Mouse (Mus musculus) forebrain, embryonic 15.5 days (tissue): Measurements from ENCODE around the gene Zfp598. TPM values are rescaled to one million over a fixed set of nuclear protein-coding genes. Genes with fewer than 3 reads are reported as not detected.

Experiments
- ATAC-seq: fragments of 200-750 bp; cut with Nextera tagmentation; replicated peaks from 2 replicates; pipeline ENCODE4 v1.8.0; 2017; ENCODE audit warnings: mild to moderate bottlenecking, moderate TSS enrichment, moderate library complexity
- H3K27ac ChIP-seq: fragments of 300-500 bp; sonication (generic); replicated peaks from 2 replicates; pipeline ENCODE4 v1.5.1; 2015; ENCODE audit warnings: mild to moderate bottlenecking, inconsistent platforms
- H3K27me3 ChIP-seq: fragments of 300-500 bp; sonication (generic); 2 replicates; pipeline ENCODE4 v1.6.1; 2015; ENCODE audit warnings: inconsistent platforms
- H3K36me3 ChIP-seq: fragments of 300-500 bp; sonication (generic); 2 replicates; pipeline ENCODE4 v1.6.1; 2015; ENCODE audit warnings: mild to moderate bottlenecking, inconsistent platforms
- H3K4me1 ChIP-seq: fragments of 300-500 bp; sonication (generic); 2 replicates; pipeline ENCODE4 v1.6.1; 2015; ENCODE audit warnings: inconsistent platforms
- H3K4me2 ChIP-seq: fragments of 300-500 bp; sonication (generic); replicated peaks from 2 replicates; pipeline ENCODE4 v1.6.1; 2015; ENCODE audit warnings: mild to moderate bottlenecking, inconsistent platforms
- H3K4me3 ChIP-seq: fragments of 300-500 bp; sonication (generic); 2 replicates; pipeline ENCODE4 v1.5.1; 2015; ENCODE audit warnings: mild to moderate bottlenecking, inconsistent platforms
- H3K9ac ChIP-seq: fragments of 300-500 bp; sonication (generic); replicated peaks from 2 replicates; pipeline ENCODE4 v1.6.1; 2015; ENCODE audit warnings: mild to moderate bottlenecking, inconsistent platforms
- H3K9me3 ChIP-seq: fragments of 300-500 bp; sonication (generic); 2 replicates; pipeline ENCODE4 v1.6.1; 2016; ENCODE audit warnings: inconsistent platforms
- WGBS: fragments of 180-500 bp; shearing (Covaris S2); methylation state at CpG from one replicate; pipeline ENCODE4 v1.1.7; 2015; ENCODE audit warnings: mixed read lengths; 5-methylcytosine and 5-hydroxymethylcytosine counted together
- polyA plus RNA-seq: library from polyadenylated mRNA; unstranded; fragments of >200 nt; fragmentation: Nextera tagmentation; extraction: Ambion mirVana; gene quantifications from 2 replicates; pipeline ENCODE4 v1.2.1, GENCODE M21; 2015

The Zfp598 gene
- polyA plus RNA-seq, 1 experiment from 2014 or later: 19.1 TPM

DNA sequence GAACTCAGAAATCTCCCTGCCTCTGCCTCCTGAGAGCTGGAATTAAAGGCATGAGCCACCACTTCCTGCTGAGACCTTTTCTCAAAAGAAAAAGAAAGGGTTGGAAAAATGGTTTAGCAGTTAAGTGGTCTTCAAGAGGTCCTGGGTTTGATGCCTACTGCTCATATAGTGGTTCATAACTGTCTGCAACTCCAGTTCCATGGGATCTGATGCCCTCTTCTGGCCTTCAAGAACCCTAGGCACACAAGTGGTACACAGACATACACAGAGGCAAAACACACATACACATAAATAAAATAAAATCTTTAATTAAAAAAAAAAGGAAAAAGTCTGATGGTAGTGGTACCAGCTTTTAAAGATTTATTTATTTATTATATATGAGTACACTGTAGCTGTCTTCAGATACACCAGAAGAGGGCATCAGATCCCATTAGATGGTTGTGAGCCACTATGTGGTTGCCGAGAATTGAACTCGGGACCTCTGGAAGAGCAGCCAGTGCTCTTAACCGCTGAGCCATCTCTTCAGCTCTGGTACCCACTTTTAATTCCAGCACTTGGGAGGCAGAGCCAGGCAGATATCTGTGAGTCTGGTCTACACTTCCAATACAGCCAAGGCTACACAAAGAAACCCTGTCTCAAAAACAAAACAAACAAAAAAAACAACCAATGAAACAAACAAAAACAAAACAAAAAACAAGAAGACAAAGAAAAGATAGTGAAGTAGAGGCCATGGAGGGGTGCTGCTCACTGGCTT, 56.3 kb downstream of the Zfp598 start:
- peaks cover 6% of the 10 kb centered on the region; the same call in 1 of the 2 replicates for H3K27me3 ChIP-seq

GRCm38 (mm10) chr17:24727618-24728017, 58.1 kb downstream of the Zfp598 start, which contains the start of gene Rpl3l:
Gene Rpl3l (plus strand): TSS chr17:24727820.
- no peak within 1 kb of the TSS for H3K4me2 ChIP-seq
- ATAC-seq: no peak
- H3K4me1 ChIP-seq: peaks cover 12% of the 10 kb centered on the region
- no peak within 1 kb of the TSS for H3K9ac ChIP-seq
- H3K27ac ChIP-seq: no peak within 1 kb of the TSS
- H3K27me3 ChIP-seq: peaks cover 6% of the 10 kb centered on the region; the same call in 1 of the 2 replicates
- 73% methylated on average over 2 of the region's 2 CpGs for WGBS
- no peak within 1 kb of the TSS for H3K4me3 ChIP-seq
- H3K9me3 ChIP-seq: no peaks in the 10 kb centered on the region
- H3K36me3 ChIP-seq: peaks cover under 1% of the 10 kb centered on the region; the same call in 1 of the 2 replicates

More for the DNA sequence above, 56.3 kb downstream of the Zfp598 start:
- 66% methylated on average over 3 of the region's 3 CpGs for WGBS
- no peak overlapping the region for H3K9ac ChIP-seq
- H3K36me3 ChIP-seq: peaks cover 14% of the 10 kb centered on the region
- H3K4me2 ChIP-seq: no peak overlapping the region
- H3K4me1 ChIP-seq: peaks cover 28% of the 10 kb centered on the region
- ATAC-seq: no peak
- no peaks in the 10 kb centered on the region for H3K9me3 ChIP-seq
- no peak overlapping the region for H3K27ac ChIP-seq
- H3K4me3 ChIP-seq: no peak overlapping the region

DNA sequence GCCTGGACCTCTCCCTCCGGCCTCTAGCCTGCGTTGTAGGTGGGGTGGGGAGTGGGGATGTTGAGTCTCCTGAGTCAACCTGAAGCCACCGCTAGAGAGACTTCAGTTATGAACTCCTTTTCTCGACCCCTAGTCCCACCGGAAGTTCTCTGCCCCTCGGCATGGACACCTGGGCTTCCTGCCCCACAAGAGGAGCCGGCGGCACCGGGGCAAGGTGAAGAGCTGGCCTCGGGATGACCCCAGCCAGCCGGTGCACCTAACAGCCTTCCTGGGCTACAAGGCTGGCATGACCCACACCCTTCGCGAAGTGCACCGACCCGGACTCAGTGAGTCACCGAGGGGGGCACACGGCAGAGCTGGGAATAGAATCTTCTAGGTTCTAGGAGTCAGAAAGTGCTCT, 58.7 kb downstream of the Zfp598 start:
- Histone ChIP-seq H3K4me3 (no peak overlapping the region), H3K36me3 (no peaks in the 10 kb centered on the region), H3K4me1 (peaks cover 6% of the 10 kb centered on the region), H3K4me2 (no peak overlapping the region), H3K9ac (no peak overlapping the region), H3K27me3 (peaks cover 6% of the 10 kb centered on the region; the same call in 1 of the 2 replicates), H3K9me3 (no peaks in the 10 kb centered on the region), H3K27ac (no peak overlapping the region)
- no peak for ATAC-seq
- 79% methylated on average over 17 of the region's 17 CpGs for WGBS

- Histone ChIP-seq H3K9me3 (no peaks in the 10 kb centered on the region), H3K27ac (no peak overlapping the region), H3K36me3 (no peaks in the 10 kb centered on the region), H3K27me3 (peaks cover 6% of the 10 kb centered on the region; the same call in 1 of the 2 replicates), H3K9ac (no peak overlapping the region), H3K4me1 (no peaks in the 10 kb centered on the region), H3K4me3 (no peak overlapping the region), H3K4me2 (no peak overlapping the region)
- 74% methylated on average over 6 of the region's 6 CpGs for WGBS
- ATAC-seq: no peak
These were observed 59.6 kb downstream of the Zfp598 start for GRCm38 (mm10) chr17:24729067-24729466.

GRCm38 (mm10) chr17:24730787-24731186, 61.3 kb downstream of the Zfp598 start:
- H3K9ac ChIP-seq: no peak overlapping the region
- 80% methylated on average over 14 of the region's 14 CpGs for WGBS
- no peak overlapping the region for H3K4me3 ChIP-seq
- H3K4me2 ChIP-seq: no peak overlapping the region
- no peak overlapping the region for H3K27ac ChIP-seq
- H3K27me3 ChIP-seq: peaks cover 6% of the 10 kb centered on the region; the same call in 1 of the 2 replicates
- H3K36me3 ChIP-seq: no peaks in the 10 kb centered on the region
- no peaks in the 10 kb centered on the region for H3K9me3 ChIP-seq
- ATAC-seq: no peak
- H3K4me1 ChIP-seq: peaks cover 2% of the 10 kb centered on the region

Other genes with a start within 250 kb of the Zfp598 start
- 40.7 and 42.8 TPM in 2 replicates for gene Eci1, start 243.0 kb upstream of the Zfp598 start, polyA plus RNA-seq
- 5.7 and 6.6 TPM in 2 replicates for gene Dnase1l2, start 226.6 kb upstream of the Zfp598 start, polyA plus RNA-seq
- 44.0 and 44.9 TPM in 2 replicates for gene E4f1, start 199.4 kb upstream of the Zfp598 start, polyA plus RNA-seq
- gene Pgp, start 199.3 kb upstream of the Zfp598 start, polyA plus RNA-seq: 51.0 and 54.0 TPM in 2 replicates
- gene Bricd5, start 195.8 kb upstream of the Zfp598 start, polyA plus RNA-seq: 0.40 TPM in 1 of 2 replicates, not detected in the other
- gene Mlst8, start 190.6 kb upstream of the Zfp598 start, polyA plus RNA-seq: 35.2 and 36.4 TPM in 2 replicates
- gene Caskin1, start 181.1 kb upstream of the Zfp598 start, polyA plus RNA-seq: 25.6 and 26.4 TPM in 2 replicates
- gene Traf7, start 141.7 kb upstream of the Zfp598 start, polyA plus RNA-seq: 107 and 112 TPM in 2 replicates
- gene Rab26, start 135.5 kb upstream of the Zfp598 start, polyA plus RNA-seq: 5.7 and 6.6 TPM in 2 replicates
- 17.1 and 22.9 TPM in 2 replicates for gene Pkd1, start 119.9 kb upstream of the Zfp598 start, polyA plus RNA-seq
- 68.7 and 75.6 TPM in 2 replicates for gene Tsc2, start 37.1 kb upstream of the Zfp598 start, polyA plus RNA-seq
- gene Nthl1, start 37.0 kb upstream of the Zfp598 start, polyA plus RNA-seq: 12.5 and 12.7 TPM in 2 replicates
- gene Slc9a3r2, start 19.4 kb upstream of the Zfp598 start, polyA plus RNA-seq: 26.7 and 27.6 TPM in 2 replicates
- not detected in 2 replicates for gene Npw, start 11.2 kb upstream of the Zfp598 start, polyA plus RNA-seq
- gene Syngr3, start 20.3 kb downstream of the Zfp598 start, polyA plus RNA-seq: 134 and 145 TPM in 2 replicates
- gene Gfer, start 26.5 kb downstream of the Zfp598 start, polyA plus RNA-seq: 38.7 TPM in 2 replicates
- 1.4 and 2.0 TPM in 2 replicates for gene Noxo1, start 26.5 kb downstream of the Zfp598 start, polyA plus RNA-seq
- 79.5 and 83.9 TPM in 2 replicates for gene Tbl3, start 38.0 kb downstream of the Zfp598 start, polyA plus RNA-seq
- gene Rnf151, start 48.4 kb downstream of the Zfp598 start, polyA plus RNA-seq: not detected in 2 replicates
- gene Rps2, start 48.4 kb downstream of the Zfp598 start, polyA plus RNA-seq: 816 and 846 TPM in 2 replicates
- 249 and 261 TPM in 2 replicates for gene Ndufb10, start 54.8 kb downstream of the Zfp598 start, polyA plus RNA-seq
- gene Rpl3l, start 58.1 kb downstream of the Zfp598 start, polyA plus RNA-seq: not detected in 2 replicates
- gene Msrb1, start 67.0 kb downstream of the Zfp598 start, polyA plus RNA-seq: 20.5 and 22.5 TPM in 2 replicates
- gene Hs3st6, start 83.3 kb downstream of the Zfp598 start, polyA plus RNA-seq: not detected in 2 replicates
- gene Meiob, start 134.6 kb downstream of the Zfp598 start, polyA plus RNA-seq: not detected in 2 replicates
- gene Hagh, start 170.5 kb downstream of the Zfp598 start, polyA plus RNA-seq: 45.1 and 45.7 TPM in 2 replicates
- 16.0 and 16.8 TPM in 2 replicates for gene Fahd1, start 180.7 kb downstream of the Zfp598 start, polyA plus RNA-seq
- 0.11 TPM in 1 of 2 replicates, not detected in the other for gene Igfals, start 196.3 kb downstream of the Zfp598 start, polyA plus RNA-seq
- gene Nubp2, start 216.7 kb downstream of the Zfp598 start, polyA plus RNA-seq: 73.2 and 74.2 TPM in 2 replicates
- 81.5 and 82.5 TPM in 2 replicates for gene Spsb3, start 217.0 kb downstream of the Zfp598 start, polyA plus RNA-seq
- 32.8 and 34.6 TPM in 2 replicates for gene Eme2, start 225.4 kb downstream of the Zfp598 start, polyA plus RNA-seq
- gene Mrps34, start 225.4 kb downstream of the Zfp598 start, polyA plus RNA-seq: 77.6 and 82.2 TPM in 2 replicates
- 69.6 and 72.6 TPM in 2 replicates for gene Nme3, start 226.8 kb downstream of the Zfp598 start, polyA plus RNA-seq